Mouse (Mus musculus): ENCODE data around the gene Fam219b.

DNA sequence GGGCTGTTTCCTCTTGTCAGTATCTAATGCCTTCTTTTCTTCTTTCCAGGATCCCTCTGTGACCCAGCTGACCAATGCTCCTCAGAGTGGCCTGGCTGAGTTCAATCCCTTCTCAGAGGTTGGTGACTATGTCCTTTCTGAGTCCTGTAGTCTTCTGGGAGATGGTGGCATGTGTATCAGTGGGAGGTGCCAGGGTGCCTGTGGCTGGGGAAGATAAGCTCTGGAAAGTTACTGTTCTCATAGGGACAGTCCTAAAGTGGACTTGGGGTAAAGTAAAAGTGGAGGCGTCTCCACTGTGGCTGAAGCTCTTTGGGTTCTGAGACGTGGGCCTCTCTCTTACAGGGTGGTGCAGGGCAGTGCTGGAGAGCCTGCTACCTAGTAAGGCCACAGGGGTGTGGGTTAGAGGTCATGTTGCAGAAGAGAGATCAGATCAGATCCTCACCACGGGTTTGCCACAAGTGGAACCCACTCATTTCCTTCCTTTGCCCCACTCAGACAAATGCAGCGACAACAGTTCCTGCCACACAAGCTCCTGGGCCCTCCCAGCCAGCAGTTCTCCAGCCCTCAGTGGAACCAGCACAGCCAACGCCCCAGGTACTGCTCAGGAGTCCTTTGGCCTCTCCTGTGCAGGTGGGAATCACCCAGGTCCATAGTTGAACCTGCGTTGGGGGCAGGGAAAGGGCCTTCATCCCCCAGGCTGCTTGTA, 40.0 kb downstream of the Fam219b start:
- TF ChIP-seq CTCF (IDR thresholded peaks at IDR 0.05; ENCODE audit: low read depth) (no peak), EP300 (IDR thresholded peaks at IDR 0.05; ENCODE audit: low read depth) (peak; percentile 24; the same call in 1 of the 2 replicates)

Data from liver, postnatal 0 days (tissue).